Mouse (Mus musculus) liver, postnatal 0 days (tissue): ENCODE data around the gene Rnf103. TPM values are rescaled to one million over a fixed set of nuclear protein-coding genes. Genes with fewer than 3 reads are reported as not detected.

Experiments
- ATAC-seq: fragments of 200-750 bp; cut with Nextera tagmentation; 2 replicates; pipeline ENCODE4 v1.8.0; 2017; ENCODE audit warnings: mild to moderate bottlenecking, moderate library complexity
- DNase-seq: peaks from one replicate; pipeline ENCODE4 v3.0.0-alpha.2; 2016
- H3K27ac ChIP-seq: fragments of 300-500 bp; sonication (generic); 2 replicates; pipeline ENCODE4 v1.5.1; 2014; ENCODE audit warnings: antibody characterized with exemption, moderate library complexity, mild to moderate bottlenecking, low read depth
- H3K27me3 ChIP-seq: fragments of 300-500 bp; sonication (generic); 2 replicates; pipeline ENCODE4 v1.6.1; 2014; ENCODE audit warnings: low read length, control low read depth, mixed read lengths; ENCODE audit not compliant: insufficient read depth
- H3K36me3 ChIP-seq: fragments of 300-500 bp; sonication (generic); replicated peaks from 2 replicates; pipeline ENCODE4 v1.6.1; 2014; ENCODE audit warnings: mild to moderate bottlenecking, control low read depth, low read length, moderate library complexity, mixed read lengths; ENCODE audit not compliant: insufficient read depth
- H3K4me1 ChIP-seq: fragments of 300-500 bp; sonication (generic); 2 replicates; pipeline ENCODE4 v1.6.1; 2014; ENCODE audit warnings: antibody characterized with exemption, mild to moderate bottlenecking, control low read depth; ENCODE audit not compliant: insufficient read depth
- H3K4me2 ChIP-seq: fragments of 300-500 bp; sonication (generic); 2 replicates; pipeline ENCODE4 v1.6.1; 2014; ENCODE audit warnings: low read depth, mild to moderate bottlenecking, low read length, moderate library complexity, mixed read lengths
- H3K4me3 ChIP-seq: fragments of 300-500 bp; sonication (generic); 2 replicates; pipeline ENCODE4 v1.5.1; 2014; ENCODE audit warnings: low read depth, low read length
- H3K9ac ChIP-seq: fragments of 300-500 bp; sonication (generic); replicated peaks from 2 replicates; pipeline ENCODE4 v1.6.1; 2014; ENCODE audit warnings: mild to moderate bottlenecking, moderate library complexity
- H3K9me3 ChIP-seq: fragments of 300-500 bp; sonication (generic); 2 replicates; pipeline ENCODE4 v1.6.1; 2016; ENCODE audit warnings: mild to moderate bottlenecking, control low read depth, low read length, mixed read lengths
- CTCF ChIP-seq: sonication (generic); IDR thresholded peaks from 2 replicates; pipeline ENCODE4 v1.5.1; 2016; ENCODE audit warnings: antibody characterized with exemption, low read depth
- EP300 ChIP-seq: IDR thresholded peaks from 2 replicates; pipeline ENCODE4 v1.6.1; 2016; ENCODE audit warnings: antibody characterized with exemption, low read depth, mild to moderate bottlenecking
- WGBS: fragments of 180-500 bp; shearing (Covaris S2); extraction: QIAGEN DNeasy Blood & Tissue Kit; methylation state at CpG from one replicate; pipeline ENCODE4 v1.1.7; 2014; ENCODE audit not compliant: insufficient replicate concordance; 5-methylcytosine and 5-hydroxymethylcytosine counted together
- polyA plus RNA-seq: library from polyadenylated mRNA; unstranded; fragments of >200 nt; fragmentation: Nextera tagmentation; extraction: Ambion mirVana; gene quantifications from 2 replicates; pipeline ENCODE4 v1.2.1, GENCODE M21; 2015

Rnf103 gene
- polyA plus RNA-seq, 1 experiment from 2014 or later: 24.0 TPM

DNA sequence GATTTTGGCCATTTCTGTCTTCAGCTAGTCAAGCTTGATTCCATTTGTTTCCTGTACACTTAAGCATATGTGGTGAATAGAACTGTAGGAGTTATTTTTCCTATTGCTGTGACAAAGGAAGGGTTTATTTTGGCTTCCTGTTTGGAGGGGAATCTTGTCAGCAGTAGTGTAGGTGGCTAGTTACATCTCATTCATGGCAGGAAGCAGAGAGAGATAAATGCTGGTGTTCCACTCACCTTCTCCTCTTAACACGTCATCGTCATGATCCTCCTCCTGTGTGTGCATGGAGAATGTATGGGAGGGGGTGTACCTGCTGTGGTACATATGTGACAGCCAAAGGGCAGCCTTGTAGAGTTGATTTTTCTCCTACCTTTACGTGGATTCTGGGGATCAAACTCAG is 6.9 kb downstream of the Rnf103 start:
- Histone ChIP-seq H3K4me2 (no peak overlapping the region), H3K27me3 (no peaks in the 10 kb centered on the region), H3K4me3 (no peak overlapping the region), H3K27ac (no peak overlapping the region), H3K36me3 (peaks cover 33% of the 10 kb centered on the region), H3K9ac (no peak overlapping the region), H3K4me1 (peaks cover 13% of the 10 kb centered on the region), H3K9me3 (no peaks in the 10 kb centered on the region)
- TF ChIP-seq EP300 (no peak), CTCF (no peak)
- ATAC-seq: no peak
- WGBS: 81% methylated on average over 3 of the region's 3 CpGs
- no peak for DNase-seq

- TF ChIP-seq EP300 (no peak), CTCF (no peak)
- DNase-seq (no peak), ATAC-seq (no peak)
- 55% methylated on average over 4 of the region's 4 CpGs for WGBS
- no peaks in the 10 kb centered on the region for H3K27me3 ChIP-seq
- H3K9ac ChIP-seq: no peak overlapping the region
- H3K36me3 ChIP-seq: peaks cover 29% of the 10 kb centered on the region
- H3K4me1 ChIP-seq: peaks cover 5% of the 10 kb centered on the region
- no peak overlapping the region for H3K4me2 ChIP-seq
- H3K9me3 ChIP-seq: no peaks in the 10 kb centered on the region
- H3K4me3 ChIP-seq: no peak overlapping the region
- H3K27ac ChIP-seq: no peak overlapping the region
Measured at GRCm38 (mm10) chr6:71503001-71503400, 9.3 kb downstream of the Rnf103 start.

GRCm38 (mm10) chr6:71503670-71504069 is 10.0 kb downstream of the Rnf103 start:
- TF ChIP-seq CTCF (no peak), EP300 (no peak)
- no peaks in the 10 kb centered on the region for H3K27me3 ChIP-seq
- no peak overlapping the region for H3K9ac ChIP-seq
- peaks cover 29% of the 10 kb centered on the region for H3K36me3 ChIP-seq
- ATAC-seq (no peak), DNase-seq (no peak)
- no peak overlapping the region for H3K4me3 ChIP-seq
- no peaks in the 10 kb centered on the region for H3K9me3 ChIP-seq
- H3K4me2 ChIP-seq: no peak overlapping the region
- H3K27ac ChIP-seq: no peak overlapping the region
- H3K4me1 ChIP-seq: peaks cover 5% of the 10 kb centered on the region; the same call in 1 of the 2 replicates

DNA sequence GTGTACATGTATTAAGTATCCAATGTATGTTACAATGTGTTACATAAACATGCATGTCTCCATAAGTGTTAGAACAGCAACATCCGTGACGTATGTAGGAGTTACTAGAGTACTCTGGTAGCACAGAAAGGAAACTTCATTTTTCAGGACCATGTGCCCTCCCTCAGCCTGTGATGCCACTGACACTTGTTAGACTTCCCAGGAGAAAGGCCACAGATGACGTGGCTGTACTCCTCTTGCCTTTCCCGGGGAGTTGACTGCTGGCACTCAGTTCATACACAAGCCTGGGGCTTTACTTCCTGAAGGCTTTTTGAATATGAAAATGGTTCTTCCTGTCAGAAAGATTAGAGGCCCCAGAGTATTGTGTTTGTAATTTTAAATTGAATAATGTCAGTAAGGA is 10.4 kb downstream of the Rnf103 start:
- H3K9ac ChIP-seq: no peak overlapping the region
- peaks cover 32% of the 10 kb centered on the region for H3K36me3 ChIP-seq
- 74% methylated on average over 4 of the region's 4 CpGs for WGBS
- no peak overlapping the region for H3K27ac ChIP-seq
- H3K27me3 ChIP-seq: no peaks in the 10 kb centered on the region
- no peak for DNase-seq
- no peak overlapping the region for H3K4me2 ChIP-seq
- TF ChIP-seq CTCF (no peak), EP300 (no peak)
- H3K4me1 ChIP-seq: peaks cover 5% of the 10 kb centered on the region; the same call in 1 of the 2 replicates
- no peaks in the 10 kb centered on the region for H3K9me3 ChIP-seq
- no peak for ATAC-seq
- H3K4me3 ChIP-seq: no peak overlapping the region

DNA sequence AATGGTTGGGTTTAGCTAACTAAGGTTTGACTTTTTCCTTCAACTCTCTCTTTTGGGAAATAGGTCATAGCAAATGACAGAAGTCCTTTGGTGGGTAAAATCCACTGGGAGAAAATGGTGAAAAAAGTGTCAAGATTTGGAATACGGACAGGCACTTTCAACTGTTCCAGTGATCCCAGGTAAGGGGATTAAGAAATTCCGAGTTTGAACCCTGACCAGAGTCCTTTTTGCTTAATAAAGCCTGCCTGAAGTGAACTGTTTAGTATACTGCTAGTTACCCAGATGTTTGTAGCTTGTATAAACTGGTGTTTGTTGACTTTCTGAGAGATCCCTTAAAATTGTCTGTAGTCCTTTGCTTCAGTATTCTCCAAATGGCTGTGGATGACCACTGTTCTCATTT is 12.0 kb downstream of the Rnf103 start:
- Histone ChIP-seq H3K9ac (no peak overlapping the region), H3K27ac (no peak overlapping the region), H3K4me3 (no peak overlapping the region), H3K27me3 (no peaks in the 10 kb centered on the region), H3K9me3 (no peaks in the 10 kb centered on the region), H3K4me2 (no peak overlapping the region), H3K36me3 (peaks cover 34% of the 10 kb centered on the region), H3K4me1 (no peaks in the 10 kb centered on the region)
- ATAC-seq: 0 out of 2 replicates have a peak, but pooled peaks have one; percentile 36
- WGBS: 75% methylated on average over 2 of the region's 2 CpGs
- DNase-seq: no peak
- TF ChIP-seq EP300: no peak
- no peak for TF ChIP-seq CTCF

GRCm38 (mm10) chr6:71519476-71519875 is 25.8 kb downstream of the Rnf103 start:
- Histone ChIP-seq H3K9ac (no peak overlapping the region), H3K4me1 (no peaks in the 10 kb centered on the region), H3K27ac (no peak overlapping the region), H3K36me3 (no peaks in the 10 kb centered on the region; the same call in 1 of the 2 replicates), H3K9me3 (no peaks in the 10 kb centered on the region), H3K4me3 (no peak overlapping the region), H3K27me3 (no peaks in the 10 kb centered on the region), H3K4me2 (no peak overlapping the region)
- 80% methylated on average over 4 of the region's 4 CpGs for WGBS
- no peak for DNase-seq
- no peak for ATAC-seq
- no peak for TF ChIP-seq CTCF
- TF ChIP-seq EP300: no peak

GRCm38 (mm10) chr6:71525556-71525955 is 31.9 kb downstream of the Rnf103 start:
- no peak for DNase-seq
- TF ChIP-seq EP300 (no peak), CTCF (no peak)

More at GRCm38 (mm10) chr6:71525556-71525955, 31.9 kb downstream of the Rnf103 start:
- Histone ChIP-seq H3K9ac (no peak overlapping the region), H3K9me3 (no peaks in the 10 kb centered on the region), H3K4me1 (no peaks in the 10 kb centered on the region), H3K4me3 (no peak overlapping the region), H3K36me3 (no peaks in the 10 kb centered on the region; the same call in 1 of the 2 replicates), H3K27ac (no peak overlapping the region), H3K27me3 (no peaks in the 10 kb centered on the region), H3K4me2 (no peak overlapping the region)
- ATAC-seq: no peak
- 51% methylated on average over 3 of the region's 3 CpGs for WGBS
